Mouse (Mus musculus) heart, postnatal 25 days (tissue): ENCODE data around the gene Tnik. TPM values are rescaled to one million over a fixed set of nuclear protein-coding genes. Genes with fewer than 3 reads are reported as not detected.

ENCODE experiments used
- microRNA-seq: library from miRNA; unstranded; fragments of <30 nt; microRNA quantifications from one replicate; pipeline ENCODE4 v1.2.0, GENCODE M21; 2022
- total RNA-seq, 2 experiments: library from RNA; stranded (reverse); gene quantifications; 2 replicates each; pipeline ENCODE4 v1.2.3; 2021

Gene Tnik
- total RNA-seq, 2 experiments from 2014 or later, result 32.2 to 37.1 TPM

Small RNA genes lying within 50 kb of the gene (microRNA-seq; reads per million reads assigned to microRNA genes)
- gene Mir466q, result not detected
